ENCODE assay signal across 14 mouse cellular contexts in genomic region chr2:131128636-131129157, GRCm38 (mm10). TPM values are rescaled to one million over a fixed set of nuclear protein-coding genes. Genes with fewer than 3 reads are reported as not detected.
DNase-seq lines count a peak whose midpoint lies in the region; ATAC-seq lines count a peak whose summit lies in the region.
"Had no signal": no experiment of that assay in that cellular context is flagged by ENCODE, and none has a peak within 500 bp of the region (broad histone marks: within the 10 kb centered on the region; RNA-seq: fewer than 3 reads in every experiment).

No protein-coding gene starts in this region.

- 0 out of 2 replicates have a peak overlapping the region, but pooled peaks have one; percentile 11 for H3K9ac ChIP-seq in heart, embryonic 13.5 days
- 0 out of 2 replicates have a peak overlapping the region, but pooled peaks have one; percentile 80 for H3K9ac ChIP-seq in intestine, embryonic 16.5 days (ENCODE audit: low read depth, low read length)
- H3K9ac ChIP-seq in stomach, embryonic 15.5 days: no peak overlapping the region

- ATAC-seq in heart, embryonic 13.5 days (ENCODE audit: extremely low read depth, insufficient number of reproducible peaks, low FRiP score, low TSS enrichment): no peak
- no peak for ATAC-seq in intestine, embryonic 16.5 days
- ATAC-seq in stomach, embryonic 15.5 days (ENCODE audit: insufficient read depth, low FRiP score, low read depth): no peak
- ATAC-seq: forebrain, embryonic 16.5 days had no signal

- intact Hi-C loops in heart, postnatal 14 days (cut with DNase I): no loop called here

- peak overlapping the region; percentile 68 for H3K4me3 ChIP-seq in heart, embryonic 13.5 days
- no peak overlapping the region for H3K4me3 ChIP-seq in intestine, embryonic 16.5 days (ENCODE audit: low read length)
- peak overlapping the region; percentile 65 for H3K4me3 ChIP-seq in stomach, embryonic 15.5 days (replicated peaks)

- H3K4me2 ChIP-seq in heart, embryonic 13.5 days: peak overlapping the region; percentile 83
- H3K4me2 ChIP-seq in intestine, embryonic 16.5 days (ENCODE audit: low read depth, low read length): peak overlapping the region; percentile 77; the same call in 1 of the 2 replicates
- peak overlapping the region; percentile 75 for H3K4me2 ChIP-seq in stomach, embryonic 15.5 days

- no peaks in the 10 kb centered on the region for H3K9me3 ChIP-seq in heart, embryonic 13.5 days
- no peaks in the 10 kb centered on the region for H3K9me3 ChIP-seq in intestine, embryonic 16.5 days (ENCODE audit: control insufficient read depth, low read length)
- no peaks in the 10 kb centered on the region for H3K9me3 ChIP-seq in stomach, embryonic 15.5 days

- H3K27me3 ChIP-seq in heart, embryonic 13.5 days (replicated peaks): no peaks in the 10 kb centered on the region
- H3K27me3 ChIP-seq in intestine, embryonic 16.5 days (replicated peaks; ENCODE audit: control insufficient read depth, insufficient read depth, low read length): no peaks in the 10 kb centered on the region
- no peaks in the 10 kb centered on the region for H3K27me3 ChIP-seq in stomach, embryonic 15.5 days (replicated peaks)

- H3K27ac ChIP-seq in heart, embryonic 13.5 days (replicated peaks): no peak overlapping the region
- H3K27ac ChIP-seq in intestine, embryonic 16.5 days (ENCODE audit: low read length): no peak overlapping the region
- H3K27ac ChIP-seq in stomach, embryonic 15.5 days: no peak overlapping the region

- H3K4me1 ChIP-seq in heart, embryonic 13.5 days: peaks cover 57% of the 10 kb centered on the region
- H3K4me1 ChIP-seq in intestine, embryonic 16.5 days (ENCODE audit: control insufficient read depth, insufficient read depth, low read length): peaks cover 25% of the 10 kb centered on the region
- H3K4me1 ChIP-seq in stomach, embryonic 15.5 days: peaks cover 26% of the 10 kb centered on the region

- no peak for DNase-seq in heart, postnatal 14 days
- DNase-seq in urinary bladder, postnatal 14 days (ENCODE audit: low spot score): peak; percentile 1
- no peak for DNase-seq in urinary bladder, adult 18-20 months (ENCODE audit: low spot score in 2 of 2)
- DNase-seq in layer of hippocampus, postnatal 25 days (ENCODE audit: extremely low spot score in 1 of 2, low spot score in 1 of 2): no peak
- no peak for DNase-seq in ovary, postnatal 14 days (ENCODE audit: low spot score)
- DNase-seq: cerebellum, adult 9-10 months; kidney, postnatal 4 days; right cerebral cortex, adult 18-20 months; thymus, adult 18-20 months had no signal

- WGBS in heart, embryonic 13.5 days: 61% methylated on average over 3 of the region's 3 CpGs
- 76% methylated on average over 3 of the region's 3 CpGs for WGBS in intestine, embryonic 16.5 days
- WGBS in stomach, embryonic 15.5 days: 79% methylated on average over 3 of the region's 3 CpGs

- H3K36me3 ChIP-seq in heart, embryonic 13.5 days: peaks cover 5% of the 10 kb centered on the region; the same call in 1 of the 2 replicates
- no peaks in the 10 kb centered on the region for H3K36me3 ChIP-seq in intestine, embryonic 16.5 days (ENCODE audit: control insufficient read depth, insufficient read depth, low read length)
- no peaks in the 10 kb centered on the region for H3K36me3 ChIP-seq in stomach, embryonic 15.5 days

RNA-seq across cellular contexts. Expression of gene Hspa12b, which starts 1.6 kb away (rescaled TPM):
- 8.1 and 8.4 TPM in 2 replicates for polyA plus RNA-seq in heart, embryonic 13.5 days (2015; fragmentation: Nextera tagmentation; extraction: Ambion mirVana)
- total RNA-seq in heart, postnatal 14 days (2021): 10 to 100 TPM; 42.9 to 48.2 TPM
- 8.3 and 8.4 TPM in 2 replicates for polyA plus RNA-seq in intestine, embryonic 16.5 days (2015; fragmentation: Nextera tagmentation; extraction: Ambion mirVana)
- 16.9 TPM in 2 replicates for polyA plus RNA-seq in stomach, embryonic 15.5 days (2015; fragmentation: Nextera tagmentation; extraction: Ambion mirVana)
- 1 to 10 TPM; 6.5 to 8.6 TPM for total RNA-seq in layer of hippocampus, postnatal 25 days (2021)

RNA-seq across cellular contexts. Expression of gene Gm11037, which starts 4.6 kb away (rescaled TPM):
- polyA plus RNA-seq in heart, embryonic 13.5 days (2015; fragmentation: Nextera tagmentation; extraction: Ambion mirVana): not detected in 2 replicates
- total RNA-seq in heart, postnatal 14 days (2021): not detected
- polyA plus RNA-seq in intestine, embryonic 16.5 days (2015; fragmentation: Nextera tagmentation; extraction: Ambion mirVana): not detected in 2 replicates
- polyA plus RNA-seq in stomach, embryonic 15.5 days (2015; fragmentation: Nextera tagmentation; extraction: Ambion mirVana): not detected in 2 replicates
- not detected for total RNA-seq in layer of hippocampus, postnatal 25 days (2021)
- total RNA-seq: CH12.LX had no signal
- polyA plus RNA-seq: forebrain, embryonic 16.5 days had no signal

RNA-seq across cellular contexts. Expression of gene 1700037H04Rik, which starts 31.2 kb away (rescaled TPM):
- polyA plus RNA-seq in heart, embryonic 13.5 days (2015; fragmentation: Nextera tagmentation; extraction: Ambion mirVana): 69.0 and 71.4 TPM in 2 replicates
- 10 to 100 TPM; 11.1 to 12.2 TPM for total RNA-seq in heart, postnatal 14 days (2021)
- polyA plus RNA-seq in intestine, embryonic 16.5 days (2015; fragmentation: Nextera tagmentation; extraction: Ambion mirVana): 138 and 160 TPM in 2 replicates
- 74.2 and 75.0 TPM in 2 replicates for polyA plus RNA-seq in stomach, embryonic 15.5 days (2015; fragmentation: Nextera tagmentation; extraction: Ambion mirVana)
- total RNA-seq in layer of hippocampus, postnatal 25 days (2021): 10 to 100 TPM; 55.5 to 66.7 TPM

RNA-seq across cellular contexts. Expression of gene Siglec1, which starts 42.1 kb away (rescaled TPM):
- 0.31 and 0.33 TPM in 2 replicates for polyA plus RNA-seq in heart, embryonic 13.5 days (2015; fragmentation: Nextera tagmentation; extraction: Ambion mirVana)
- total RNA-seq in heart, postnatal 14 days (2021): 1 to 10 TPM; 1.3 to 1.5 TPM
- 0.29 and 0.37 TPM in 2 replicates for polyA plus RNA-seq in intestine, embryonic 16.5 days (2015; fragmentation: Nextera tagmentation; extraction: Ambion mirVana)
- polyA plus RNA-seq in stomach, embryonic 15.5 days (2015; fragmentation: Nextera tagmentation; extraction: Ambion mirVana): 0.40 and 0.48 TPM in 2 replicates
- under 1 TPM; 0.22 to 0.31 TPM for total RNA-seq in layer of hippocampus, postnatal 25 days (2021)
- total RNA-seq: CH12.LX had no signal

RNA-seq across cellular contexts. Expression of gene Cenpb, which starts 51.2 kb away (rescaled TPM):
- polyA plus RNA-seq in heart, embryonic 13.5 days (2015; fragmentation: Nextera tagmentation; extraction: Ambion mirVana): 6.8 and 7.0 TPM in 2 replicates
- total RNA-seq in heart, postnatal 14 days (2021): 10 to 100 TPM; 60.6 to 61.0 TPM
- polyA plus RNA-seq in intestine, embryonic 16.5 days (2015; fragmentation: Nextera tagmentation; extraction: Ambion mirVana): 9.5 and 9.7 TPM in 2 replicates
- polyA plus RNA-seq in stomach, embryonic 15.5 days (2015; fragmentation: Nextera tagmentation; extraction: Ambion mirVana): 15.4 and 16.4 TPM in 2 replicates
- total RNA-seq in layer of hippocampus, postnatal 25 days (2021): 10 to 100 TPM; 84.8 to 92.4 TPM
